Mouse (Mus musculus) right cerebral cortex, adult 18-20 months (tissue): ENCODE data around the gene Mpv17l2.

Experiments used
- DNase-seq: peaks from one replicate; pipeline ENCODE4 v3.0.0; 2022; ENCODE audit warnings: mixed read lengths

Gene Mpv17l2

GRCm38 (mm10) chr8:70760775-70761406 is at the start of gene Mpv17l2:
Gene Mpv17l2 (minus strand): TSS chr8:70760946.
- peak; percentile 99 for DNase-seq

- DNase-seq: no peak
Observed at GRCm38 (mm10) chr8:70808955-70809701, 48.4 kb upstream of the Mpv17l2 start.

- DNase-seq: no peak
Observed at GRCm38 (mm10) chr8:70808239-70808638, 47.5 kb upstream of the Mpv17l2 start, which contains the start of gene Il12rb1. Gene Il12rb1 (plus strand): TSS chr8:70808449.

- peak; percentile 65 for DNase-seq
Observed at GRCm38 (mm10) chr8:70807304-70807703, 46.6 kb upstream of the Mpv17l2 start.

GRCm38 (mm10) chr8:70806541-70806940 is 45.8 kb upstream of the Mpv17l2 start:
- DNase-seq: no peak

GRCm38 (mm10) chr8:70804481-70805206 is 43.9 kb upstream of the Mpv17l2 start, which contains the start of gene Mast3:
Gene Mast3 (minus strand): TSS chr8:70805054.
- DNase-seq: peak; percentile 88

- DNase-seq: peak; percentile 88
Observed at GRCm38 (mm10) chr8:70803761-70804480, 43.2 kb upstream of the Mpv17l2 start.

GRCm38 (mm10) chr8:70802786-70803510 is 42.2 kb upstream of the Mpv17l2 start:
- no peak for DNase-seq

- DNase-seq: no peak
Observed at GRCm38 (mm10) chr8:70801830-70802229, 41.1 kb upstream of the Mpv17l2 start.

- peak; percentile 90 for DNase-seq
Observed at GRCm38 (mm10) chr8:70801156-70801555, 40.4 kb upstream of the Mpv17l2 start.

- DNase-seq: peak; percentile 81
Observed at GRCm38 (mm10) chr8:70800648-70801047, 39.9 kb upstream of the Mpv17l2 start.

GRCm38 (mm10) chr8:70798281-70798680 is 37.5 kb upstream of the Mpv17l2 start:
- peak; percentile 77 for DNase-seq

- peak; percentile 94 for DNase-seq
Observed at GRCm38 (mm10) chr8:70797081-70798070, 36.6 kb upstream of the Mpv17l2 start.

- peak; percentile 12 for DNase-seq
Observed at GRCm38 (mm10) chr8:70796403-70797080, 35.8 kb upstream of the Mpv17l2 start.

GRCm38 (mm10) chr8:70795370-70795769 is 34.6 kb upstream of the Mpv17l2 start:
- DNase-seq: no peak

GRCm38 (mm10) chr8:70794215-70794614 is 33.5 kb upstream of the Mpv17l2 start:
- DNase-seq: no peak

- DNase-seq: no peak
Observed at GRCm38 (mm10) chr8:70792700-70793099, 32.0 kb upstream of the Mpv17l2 start.

GRCm38 (mm10) chr8:70791975-70792691 is 31.4 kb upstream of the Mpv17l2 start:
- peak; percentile 96 for DNase-seq

- DNase-seq: no peak
Observed at GRCm38 (mm10) chr8:70791294-70791701, 30.6 kb upstream of the Mpv17l2 start.
